Mouse (Mus musculus): ENCODE results near the gene Trp53tg5. TPM values are rescaled to one million over a fixed set of nuclear protein-coding genes. Genes with fewer than 3 reads are reported as not detected.

The Trp53tg5 gene
- polyA plus RNA-seq, 1 experiment = not detected

DNA sequence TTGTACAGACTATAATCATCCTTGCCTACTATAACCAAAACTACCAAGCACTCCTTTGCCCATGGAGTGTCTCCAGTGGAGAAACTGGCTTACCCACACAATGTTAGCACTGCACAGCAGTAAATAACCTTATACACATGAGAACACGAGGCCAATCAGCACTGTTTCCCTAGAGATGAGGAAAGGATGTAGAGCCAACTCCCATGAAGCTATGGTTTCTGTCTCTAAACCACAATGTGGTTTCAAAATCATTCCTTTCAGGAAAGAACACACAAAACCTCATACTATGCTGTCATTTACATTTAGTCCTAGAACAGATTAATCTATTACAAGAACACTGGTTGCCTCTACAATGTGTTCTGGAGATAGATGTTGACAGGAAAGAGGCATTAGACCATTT, 22.8 kb upstream of the Trp53tg5 start:
- no peak for DNase-seq (ENCODE audit: low spot score)

DNA sequence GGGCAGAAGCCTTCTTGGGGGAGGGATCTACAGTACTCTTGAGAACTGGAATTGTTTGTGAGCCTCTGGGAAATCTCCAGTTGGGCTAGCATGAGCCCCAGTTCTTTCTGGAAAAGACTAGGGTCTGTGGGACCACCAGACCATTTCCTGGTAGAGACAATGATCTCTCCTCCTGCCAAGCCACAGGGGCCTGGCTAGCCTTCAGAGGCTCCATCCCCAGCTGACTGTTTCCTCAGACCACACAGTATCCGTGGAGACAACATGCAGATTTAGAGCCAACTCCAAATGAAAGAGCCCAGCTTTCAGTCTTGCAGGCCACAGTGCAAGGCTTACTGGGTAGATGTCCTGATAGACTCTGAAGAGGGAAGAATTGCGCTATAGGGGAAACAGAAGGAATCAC, 20.6 kb upstream of the Trp53tg5 start:
- DNase-seq (ENCODE audit: low spot score) = no peak

DNA sequence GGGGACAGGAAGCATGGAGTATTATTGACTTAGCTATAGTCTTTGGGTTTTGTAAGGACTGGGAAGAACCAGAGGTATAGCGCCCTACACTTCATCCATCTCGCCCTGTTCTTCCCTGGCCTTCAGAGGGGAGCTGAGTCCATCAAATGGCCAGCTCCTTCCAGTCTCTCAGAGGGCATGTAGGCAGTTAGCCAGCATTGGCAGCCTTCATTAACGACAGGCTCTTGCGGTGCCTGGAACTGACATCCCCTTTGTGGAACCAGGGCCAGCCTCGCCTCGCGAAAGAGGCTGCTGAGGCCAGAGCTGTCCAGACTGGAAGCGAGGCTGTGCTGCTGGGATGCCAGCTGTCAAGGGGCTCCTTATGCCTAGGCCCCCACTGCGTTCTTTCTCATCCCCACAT, 14.3 kb upstream of the Trp53tg5 start:
- no peak for DNase-seq (ENCODE audit: low spot score)

DNA sequence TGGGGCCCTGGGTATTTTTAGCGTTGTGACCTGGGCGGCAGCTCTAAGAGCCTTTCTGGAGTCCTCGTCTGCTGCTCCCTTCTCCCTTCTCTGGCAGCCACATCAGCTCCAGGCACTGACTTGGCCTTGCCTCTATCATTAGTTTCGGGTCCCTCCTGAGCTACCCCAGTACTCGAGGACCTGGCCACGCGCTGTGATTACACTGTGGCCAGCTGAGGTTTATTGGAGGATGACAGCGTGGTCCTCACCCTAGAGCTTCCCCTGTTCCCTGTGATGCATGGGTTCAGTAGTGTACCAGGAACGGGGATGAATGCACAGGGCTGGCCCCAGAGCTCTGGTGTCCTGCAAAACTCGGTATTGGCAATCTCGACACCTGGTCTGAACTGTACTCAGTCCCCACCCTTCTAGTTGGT, 13.6 kb upstream of the Trp53tg5 start:
- no peak for DNase-seq (ENCODE audit: low spot score)

- peak; percentile 63 for DNase-seq (ENCODE audit: low spot score)
Observed at GRCm38 (mm10) chr2:164486258-164487114, 13.0 kb upstream of the Trp53tg5 start.

- peak; percentile 58 for DNase-seq (ENCODE audit: low spot score)
Observed at GRCm38 (mm10) chr2:164485681-164486257, 12.2 kb upstream of the Trp53tg5 start, which contains the start of gene Dbndd2. Gene Dbndd2 (plus strand): TSS chr2:164486106.

DNA sequence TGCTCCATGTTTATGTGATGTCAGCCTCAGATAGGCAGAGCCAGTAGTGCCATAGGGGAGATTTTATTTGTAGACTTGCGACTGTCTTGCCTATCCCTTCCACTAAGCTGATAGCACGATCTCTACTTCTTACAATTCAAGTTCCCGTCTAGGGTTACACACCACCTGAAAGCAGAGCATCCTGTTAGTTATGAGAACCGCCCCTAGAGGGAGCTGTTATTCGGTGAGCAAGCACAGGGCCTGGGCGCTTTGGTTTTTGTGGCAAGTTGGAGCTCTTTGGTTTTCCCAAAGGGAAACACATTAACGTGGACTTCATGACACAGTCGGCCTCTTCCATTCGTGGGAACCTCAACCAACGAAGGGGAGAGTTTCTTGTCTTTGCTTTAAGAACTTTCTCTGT, 3.3 kb downstream of the Trp53tg5 start:
- no peak for DNase-seq (ENCODE audit: low spot score)

GRCm38 (mm10) chr2:164466787-164467186, 6.7 kb downstream of the Trp53tg5 start:
- no peak for DNase-seq (ENCODE audit: low spot score)

- no peak for DNase-seq (ENCODE audit: low spot score)
Observed at GRCm38 (mm10) chr2:164465161-164465560, 8.4 kb downstream of the Trp53tg5 start.

DNA sequence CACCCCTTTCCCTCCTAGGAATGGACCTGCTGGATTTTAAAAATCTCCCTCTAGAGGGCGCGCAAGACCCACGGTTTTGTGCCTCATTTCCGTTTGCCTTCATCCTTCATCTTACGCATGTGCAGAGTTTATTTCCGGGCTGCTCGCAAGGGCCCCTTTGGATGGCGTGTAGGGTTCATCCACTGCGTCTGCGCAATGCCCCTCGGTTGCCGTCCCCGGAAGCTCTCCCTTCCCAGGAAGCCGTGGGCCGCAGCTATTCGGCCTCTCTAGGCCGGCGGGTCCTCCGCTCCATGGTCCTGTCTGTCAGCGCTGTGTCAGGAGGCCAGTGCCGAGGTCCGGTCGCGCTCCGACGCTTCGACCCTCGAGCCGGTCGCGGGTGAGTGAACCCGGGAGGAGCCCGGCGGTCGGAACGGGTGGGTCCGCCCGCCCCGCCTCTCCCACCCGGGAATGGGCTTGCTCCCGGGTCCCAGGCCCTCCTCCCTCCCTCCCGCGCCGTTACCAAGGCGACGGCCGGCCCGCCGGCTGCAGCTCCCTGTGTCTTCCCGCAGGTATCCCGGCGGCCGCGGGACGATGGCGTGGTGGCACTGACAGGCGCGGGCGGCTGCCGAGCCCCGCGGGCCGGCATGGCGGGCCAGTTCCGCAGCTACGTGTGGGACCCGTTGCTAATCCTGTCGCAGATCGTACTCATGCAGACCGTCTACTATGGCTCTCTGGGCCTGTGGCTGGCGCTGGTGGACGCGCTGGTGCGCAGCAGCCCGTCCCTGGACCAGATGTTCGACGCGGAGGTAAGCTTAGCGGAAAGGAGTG, 12.6 kb downstream of the Trp53tg5 start, which contains the start of gene Gm20458:
Gene Gm20458 (plus strand): TSS at position 223 of the 807 bp plus-strand sequence.
- peak; percentile 90 for DNase-seq (ENCODE audit: low spot score)

GRCm38 (mm10) chr2:164458535-164458934, 15.0 kb downstream of the Trp53tg5 start:
- DNase-seq (ENCODE audit: low spot score) = no peak

- DNase-seq (ENCODE audit: low spot score) = no peak
Observed at GRCm38 (mm10) chr2:164457942-164458341, 15.6 kb downstream of the Trp53tg5 start.

DNA sequence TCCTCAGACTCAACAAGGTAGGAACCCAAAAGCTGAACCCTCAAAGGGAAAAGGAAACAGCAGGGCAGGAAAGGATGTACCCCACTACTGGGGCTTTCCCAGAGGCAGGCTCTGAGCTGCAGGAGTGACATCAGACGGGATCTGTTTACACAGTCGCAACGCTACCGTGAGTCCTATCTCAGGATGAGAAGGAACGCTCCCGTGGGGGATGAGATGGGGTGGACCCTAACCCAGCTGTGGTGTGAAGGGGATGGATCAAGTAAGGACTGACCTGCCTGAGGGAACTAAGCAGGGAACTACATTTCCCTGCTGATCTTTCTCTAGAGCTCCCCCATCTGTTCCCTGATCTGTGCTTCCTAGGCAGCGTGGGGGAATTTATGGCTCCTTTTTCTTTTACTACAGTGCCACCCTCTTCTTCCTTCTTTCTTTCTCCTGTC, 16.6 kb downstream of the Trp53tg5 start, which contains the start of gene Sys1:
Gene Sys1 (plus strand): TSS at position 101 of the 437 bp plus-strand sequence.
- DNase-seq (ENCODE audit: low spot score) = no peak

DNA sequence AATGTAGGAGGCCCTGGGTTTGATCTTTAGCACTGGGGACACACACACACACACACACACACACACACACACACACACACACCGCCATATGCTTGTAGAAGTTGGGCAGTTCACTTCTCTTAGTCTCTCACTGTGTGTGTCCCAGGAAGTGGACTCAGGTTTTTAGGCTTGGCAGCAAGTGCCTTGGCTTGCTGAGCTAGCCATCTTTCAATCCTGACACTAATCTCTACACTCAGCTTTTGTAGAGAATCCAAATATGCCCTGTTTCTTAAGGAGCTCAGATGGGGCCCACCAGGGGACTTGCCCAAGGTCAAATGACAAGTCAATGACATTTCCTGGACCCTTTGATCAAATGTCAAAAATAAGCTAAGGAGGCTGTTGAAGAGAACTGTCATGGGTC, 17.1 kb downstream of the Trp53tg5 start:
- no peak for DNase-seq (ENCODE audit: low spot score)

- DNase-seq (ENCODE audit: low spot score) = no peak
Observed at GRCm38 (mm10) chr2:164455421-164456190, 17.9 kb downstream of the Trp53tg5 start.

- no peak for DNase-seq (ENCODE audit: low spot score)
Observed at GRCm38 (mm10) chr2:164454846-164455245, 18.7 kb downstream of the Trp53tg5 start.

- DNase-seq (ENCODE audit: low spot score) = no peak
Observed at GRCm38 (mm10) chr2:164453887-164454500, 19.5 kb downstream of the Trp53tg5 start.

DNA sequence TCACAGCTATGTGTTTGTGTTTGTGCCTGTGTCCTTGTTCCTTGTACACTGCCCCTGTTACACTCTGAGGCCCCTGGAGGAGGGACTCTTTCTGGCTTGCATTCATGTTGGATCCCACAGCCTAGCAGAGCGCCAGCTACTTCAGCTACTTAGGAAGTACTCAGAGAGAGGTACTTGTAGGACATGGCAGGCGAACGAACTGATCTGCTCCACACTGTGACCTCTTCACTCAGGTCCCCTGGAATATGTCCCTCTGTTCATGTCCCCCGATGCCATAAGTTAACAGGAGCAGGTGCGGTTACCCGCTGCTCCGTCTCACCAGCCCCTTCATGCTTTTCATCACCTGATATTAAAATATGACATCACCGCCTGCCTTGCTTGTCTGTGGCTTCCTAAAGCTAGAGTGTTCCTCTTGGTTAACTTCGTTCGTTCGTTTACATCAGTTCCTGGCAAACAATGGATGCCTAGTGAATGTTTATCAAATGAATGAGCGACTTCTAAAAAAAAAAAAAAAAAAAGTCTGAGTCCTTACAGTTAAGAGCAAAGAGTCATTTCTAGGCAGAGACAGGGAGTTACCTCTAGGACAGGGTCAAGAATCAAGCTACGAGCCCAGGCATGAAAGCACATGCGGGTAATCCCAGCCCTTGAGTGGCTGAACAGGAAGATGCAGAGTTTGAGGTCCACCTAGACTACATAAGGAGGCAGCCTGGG, 20.3 kb downstream of the Trp53tg5 start:
- DNase-seq (ENCODE audit: low spot score) = no peak

DNA sequence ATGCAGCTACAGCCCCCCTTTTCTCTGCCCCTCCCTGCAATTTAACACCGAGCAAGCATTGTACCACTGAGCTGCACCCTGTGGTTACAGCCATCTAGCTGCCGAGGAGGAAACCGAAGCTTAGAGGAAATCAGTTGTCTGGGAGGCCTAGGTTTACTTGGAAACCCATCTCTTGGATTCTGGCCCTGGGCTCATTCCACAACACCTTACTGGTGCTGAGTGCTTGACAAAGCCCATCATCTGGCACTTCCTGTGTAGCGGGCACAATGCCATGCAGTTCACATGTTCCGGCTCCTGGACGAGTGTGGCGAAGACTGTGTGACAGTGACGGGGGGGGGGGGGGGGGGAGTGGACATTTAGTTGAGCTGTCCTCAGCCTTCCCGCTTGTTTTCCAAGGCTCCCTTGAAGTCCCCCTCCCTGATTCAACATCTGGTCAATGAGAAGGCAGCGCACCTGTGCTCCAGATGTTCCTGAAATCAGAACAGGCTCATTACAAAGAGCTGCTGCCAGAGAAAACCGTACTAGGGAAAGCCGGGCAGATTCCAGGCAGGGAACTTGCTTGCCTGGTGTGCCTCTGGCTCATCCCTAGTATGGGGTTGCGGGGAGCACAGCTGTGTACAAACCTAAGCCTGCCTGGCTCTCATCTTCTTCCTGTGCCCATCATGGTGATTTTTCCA, 21.4 kb downstream of the Trp53tg5 start:
- no peak for DNase-seq (ENCODE audit: low spot score)

Measured in urinary bladder, adult 2 months (tissue).